Mouse (Mus musculus) hindbrain, postnatal 0 days (tissue): ENCODE data around the gene Ccnd1. TPM values are rescaled to one million over a fixed set of nuclear protein-coding genes. Genes with fewer than 3 reads are reported as not detected.

Source experiments
- ATAC-seq: fragments of 200-750 bp; cut with Nextera tagmentation; 2 replicates; pipeline ENCODE4 v1.8.0; 2017; ENCODE audit warnings: mild to moderate bottlenecking, moderate TSS enrichment, moderate library complexity
- DNase-seq: peaks from one replicate; pipeline ENCODE4 v3.0.0-alpha.2; 2015; ENCODE audit warnings: low spot score
- H3K27ac ChIP-seq: fragments of 300-500 bp; sonication (generic); 2 replicates; pipeline ENCODE4 v1.5.1; 2014; ENCODE audit warnings: mild to moderate bottlenecking
- H3K27me3 ChIP-seq: fragments of 300-500 bp; sonication (generic); 2 replicates; pipeline ENCODE4 v1.6.1; 2014; ENCODE audit warnings: low read length, mixed read lengths; ENCODE audit not compliant: insufficient read depth
- H3K36me3 ChIP-seq: fragments of 300-500 bp; sonication (generic); 2 replicates; pipeline ENCODE4 v1.6.1; 2014; ENCODE audit warnings: low read length, mixed read lengths; ENCODE audit not compliant: insufficient read depth
- H3K4me1 ChIP-seq: fragments of 300-500 bp; sonication (generic); 2 replicates; pipeline ENCODE4 v1.6.1; 2014; ENCODE audit warnings: antibody characterized with exemption, low read length, mixed read lengths; ENCODE audit not compliant: insufficient read depth
- H3K4me2 ChIP-seq: fragments of 300-500 bp; sonication (generic); 2 replicates; pipeline ENCODE4 v1.6.1; 2014; ENCODE audit warnings: low read depth, mild to moderate bottlenecking, low read length, moderate library complexity, mixed read lengths
- H3K4me3 ChIP-seq: fragments of 300-500 bp; sonication (generic); 2 replicates; pipeline ENCODE4 v1.5.1; 2014; ENCODE audit warnings: low read length
- H3K9ac ChIP-seq: fragments of 300-500 bp; sonication (generic); replicated peaks from 2 replicates; pipeline ENCODE4 v1.6.1; 2014; ENCODE audit warnings: mild to moderate bottlenecking, low read length, moderate library complexity, mixed read lengths
- H3K9me3 ChIP-seq: fragments of 300-500 bp; sonication (generic); 2 replicates; pipeline ENCODE4 v1.6.1; 2016; ENCODE audit warnings: low read length, mixed read lengths
- CTCF ChIP-seq: IDR thresholded peaks from 2 replicates; pipeline ENCODE4 v1.5.1; 2016; ENCODE audit warnings: antibody characterized with exemption, control low read depth, low read depth
- WGBS: fragments of 180-500 bp; shearing (Covaris S2); extraction: QIAGEN DNeasy Blood & Tissue Kit; methylation state at CpG from one replicate; pipeline ENCODE4 v1.1.7; 2014; 5-methylcytosine and 5-hydroxymethylcytosine counted together
- polyA plus RNA-seq: library from polyadenylated mRNA; unstranded; fragments of >200 nt; fragmentation: Nextera tagmentation; extraction: Ambion mirVana; gene quantifications from 2 replicates; pipeline ENCODE4 v1.2.1, GENCODE M21; 2015
- total RNA-seq: library from RNA; depleted of rRNA; stranded (reverse); fragments of >200 nt; gene quantifications from 2 replicates; pipeline ENCODE4 v1.2.3, GENCODE M21; 2014

Gene Ccnd1
- total and polyA plus RNA-seq, 2 experiments from 2014 or later: 42.8 to 67.8 TPM

- Histone ChIP-seq H3K9me3 (no peaks in the 10 kb centered on the region), H3K27me3 (no peaks in the 10 kb centered on the region), H3K9ac (no peak overlapping the region), H3K4me2 (no peak overlapping the region), H3K4me1 (no peaks in the 10 kb centered on the region), H3K36me3 (no peaks in the 10 kb centered on the region), H3K4me3 (no peak overlapping the region), H3K27ac (no peak overlapping the region)
- WGBS: 77% methylated on average over 2 of the region's 2 CpGs
- no peak for TF ChIP-seq CTCF
- DNase-seq (no peak), ATAC-seq (no peak)
Observed at GRCm38 (mm10) chr7:144977121-144977520, 37.4 kb upstream of the Ccnd1 start.

- Histone ChIP-seq H3K27me3 (no peaks in the 10 kb centered on the region), H3K27ac (no peak overlapping the region), H3K36me3 (no peaks in the 10 kb centered on the region), H3K4me1 (no peaks in the 10 kb centered on the region), H3K9ac (no peak overlapping the region), H3K9me3 (no peaks in the 10 kb centered on the region), H3K4me2 (no peak overlapping the region), H3K4me3 (no peak overlapping the region)
- DNase-seq (no peak), ATAC-seq (no peak)
- WGBS: 67% methylated on average over 8 of the region's 8 CpGs
- no peak for TF ChIP-seq CTCF
Observed at GRCm38 (mm10) chr7:144973461-144973860, 33.7 kb upstream of the Ccnd1 start.

- Histone ChIP-seq H3K9me3 (no peaks in the 10 kb centered on the region), H3K4me2 (no peak overlapping the region), H3K36me3 (no peaks in the 10 kb centered on the region), H3K27me3 (no peaks in the 10 kb centered on the region), H3K4me3 (no peak overlapping the region), H3K9ac (no peak overlapping the region), H3K4me1 (no peaks in the 10 kb centered on the region), H3K27ac (no peak overlapping the region)
- WGBS: 56% methylated on average over 2 of the region's 2 CpGs
- ATAC-seq (no peak), DNase-seq (no peak)
- TF ChIP-seq CTCF: no peak
Observed at GRCm38 (mm10) chr7:144971769-144972168, 32.0 kb upstream of the Ccnd1 start.

GRCm38 (mm10) chr7:144970997-144971768 lies 31.5 kb upstream of the Ccnd1 start:
- no peak for DNase-seq
- H3K4me2 ChIP-seq: no peak overlapping the region
- WGBS: 72% methylated on average over 8 of the region's 8 CpGs
- TF ChIP-seq CTCF: no peak
- no peak overlapping the region for H3K9ac ChIP-seq
- H3K4me3 ChIP-seq: no peak overlapping the region
- no peaks in the 10 kb centered on the region for H3K27me3 ChIP-seq
- H3K36me3 ChIP-seq: no peaks in the 10 kb centered on the region
- H3K4me1 ChIP-seq: no peaks in the 10 kb centered on the region
- ATAC-seq: no peak
- no peaks in the 10 kb centered on the region for H3K9me3 ChIP-seq
- no peak overlapping the region for H3K27ac ChIP-seq

- Histone ChIP-seq H3K9ac (no peak overlapping the region), H3K4me1 (no peaks in the 10 kb centered on the region), H3K4me2 (no peak overlapping the region), H3K36me3 (no peaks in the 10 kb centered on the region), H3K27me3 (no peaks in the 10 kb centered on the region), H3K4me3 (no peak overlapping the region), H3K9me3 (no peaks in the 10 kb centered on the region), H3K27ac (no peak overlapping the region)
- no peak for ATAC-seq
- 78% methylated on average over 5 of the region's 5 CpGs for WGBS
- TF ChIP-seq CTCF: no peak
- DNase-seq: no peak
Observed at GRCm38 (mm10) chr7:144965893-144966292, 26.2 kb upstream of the Ccnd1 start.

GRCm38 (mm10) chr7:144964316-144964715 lies 24.6 kb upstream of the Ccnd1 start:
- Histone ChIP-seq H3K4me3 (no peak overlapping the region), H3K4me1 (no peaks in the 10 kb centered on the region), H3K4me2 (no peak overlapping the region), H3K36me3 (no peaks in the 10 kb centered on the region), H3K27me3 (no peaks in the 10 kb centered on the region), H3K9me3 (no peaks in the 10 kb centered on the region), H3K27ac (no peak overlapping the region), H3K9ac (no peak overlapping the region)
- TF ChIP-seq CTCF: no peak
- ATAC-seq (no peak), DNase-seq (no peak)
- 92% methylated on average over 4 of the region's 4 CpGs for WGBS

GRCm38 (mm10) chr7:144963911-144964310 lies 24.2 kb upstream of the Ccnd1 start:
- H3K27ac ChIP-seq: no peak overlapping the region
- H3K4me3 ChIP-seq: no peak overlapping the region
- no peak overlapping the region for H3K4me2 ChIP-seq
- no peak for TF ChIP-seq CTCF
- H3K4me1 ChIP-seq: no peaks in the 10 kb centered on the region
- ATAC-seq: no peak
- WGBS: 90% methylated on average over 1 of the region's 1 CpGs
- no peak overlapping the region for H3K9ac ChIP-seq
- H3K9me3 ChIP-seq: no peaks in the 10 kb centered on the region
- no peaks in the 10 kb centered on the region for H3K27me3 ChIP-seq
- no peaks in the 10 kb centered on the region for H3K36me3 ChIP-seq
- DNase-seq: no peak
